Mouse (Mus musculus): ENCODE measurements around the gene Cttnbp2nl. TPM values are rescaled to one million over a fixed set of nuclear protein-coding genes. Genes with fewer than 3 reads are reported as not detected.

Cttnbp2nl gene
- total and polyA plus RNA-seq, 3 experiments = 0.08 to 0.49 TPM; not detected in 1

GRCm38 (mm10) chr3:105075796-105076195 lies 22.9 kb upstream of the Cttnbp2nl start:
- H3K4me3 ChIP-seq (ENCODE audit: control insufficient read depth in 1 of 2, insufficient read depth in 1 of 2, low read depth in 2 of 2, low read length in 2 of 2) = no peak overlapping the region
- peaks cover 3 to 4% of the 10 kb centered on the region in 2 experiments; a peak in 3 of 4 replicates for H3K27me3 ChIP-seq (ENCODE audit: control insufficient read depth in 1 of 2, insufficient read depth in 2 of 2, low read length in 2 of 2)
- DNase-seq (ENCODE audit: low read depth, low spot score) = no peak
- H3K9ac ChIP-seq (ENCODE audit: control insufficient read depth, low read depth, low read length, poor library complexity, severe bottlenecking) = no peak overlapping the region
- H3K79me2 ChIP-seq (ENCODE audit: control insufficient read depth, insufficient read depth, low read length, poor library complexity) = no peaks in the 10 kb centered on the region
- H3K9me3 ChIP-seq (replicated peaks; ENCODE audit: insufficient read depth, low read length) = no peaks in the 10 kb centered on the region
- TF ChIP-seq CHD2 (IDR thresholded peaks at IDR 0.05; ENCODE audit: low read length) (no peak), MAFK (IDR thresholded peaks at IDR 0.05; ENCODE audit: borderline replicate concordance, low read depth, low read length) (no peak), ZNF384 (IDR thresholded peaks at IDR 0.05; ENCODE audit: low read depth, low read length) (no peak), BHLHE40 (IDR thresholded peaks at IDR 0.05; ENCODE audit: borderline replicate concordance, low read depth, low read length) (no peak), CHD1 (IDR thresholded peaks at IDR 0.05; ENCODE audit: low read depth, low read length) (no peak), MYB (IDR thresholded peaks at IDR 0.05; ENCODE audit: low read depth, low read length) (no peak), MAZ (IDR thresholded peaks at IDR 0.05; ENCODE audit: low read depth, low read length) (no peak), TCF12 (IDR thresholded peaks at IDR 0.05; ENCODE audit: low read depth, low read length) (no peak), HCFC1 (IDR thresholded peaks at IDR 0.05; ENCODE audit: low read depth, low read length) (no peak), UBTF (IDR thresholded peaks at IDR 0.05; ENCODE audit: borderline replicate concordance, insufficient read depth, low read depth, low read length) (no peak)
- H3K4me1 ChIP-seq (ENCODE audit: control insufficient read depth in 1 of 2, insufficient read depth in 2 of 2, low read length in 2 of 2) = no peaks in the 10 kb centered on the region
- H3K27ac ChIP-seq (ENCODE audit: control insufficient read depth, low read depth, low read length) = no peak overlapping the region
- no peaks in the 10 kb centered on the region for H3K36me3 ChIP-seq (ENCODE audit: control insufficient read depth in 1 of 2, insufficient read depth in 2 of 2, low read length in 2 of 2)

GRCm38 (mm10) chr3:105072536-105072935 lies 19.6 kb upstream of the Cttnbp2nl start:
- peaks cover 3 to 4% of the 10 kb centered on the region in 2 experiments; a peak in 3 of 4 replicates for H3K27me3 ChIP-seq (ENCODE audit: control insufficient read depth in 1 of 2, insufficient read depth in 2 of 2, low read length in 2 of 2)
- DNase-seq (ENCODE audit: low read depth, low spot score) = no peak
- H3K9me3 ChIP-seq (replicated peaks; ENCODE audit: insufficient read depth, low read length) = no peaks in the 10 kb centered on the region
- no peak overlapping the region for H3K27ac ChIP-seq (ENCODE audit: control insufficient read depth, low read depth, low read length)
- no peak overlapping the region for H3K9ac ChIP-seq (ENCODE audit: control insufficient read depth, low read depth, low read length, poor library complexity, severe bottlenecking)
- no peaks in the 10 kb centered on the region for H3K79me2 ChIP-seq (ENCODE audit: control insufficient read depth, insufficient read depth, low read length, poor library complexity)
- H3K4me3 ChIP-seq (ENCODE audit: control insufficient read depth in 1 of 2, insufficient read depth in 1 of 2, low read depth in 2 of 2, low read length in 2 of 2) = no peak overlapping the region
- TF ChIP-seq NRF1 (IDR thresholded peaks at IDR 0.05; ENCODE audit: insufficient read depth, low read depth, low read length, poor library complexity, severe bottlenecking) (no peak), RCOR1 (IDR thresholded peaks at IDR 0.05; ENCODE audit: low read depth, low read length) (no peak), POLR2A (IDR thresholded peaks at IDR 0.05; ENCODE audit: control insufficient read depth in 1 of 2, insufficient read depth in 1 of 2, low read depth in 1 of 2, low read length in 2 of 2, poor library complexity in 1 of 2) (no peak), MAFK (IDR thresholded peaks at IDR 0.05; ENCODE audit: borderline replicate concordance, low read depth, low read length) (no peak), MAZ (IDR thresholded peaks at IDR 0.05; ENCODE audit: low read depth, low read length) (no peak)
- no peaks in the 10 kb centered on the region for H3K36me3 ChIP-seq (ENCODE audit: control insufficient read depth in 1 of 2, insufficient read depth in 2 of 2, low read length in 2 of 2)
- no peaks in the 10 kb centered on the region for H3K4me1 ChIP-seq (ENCODE audit: control insufficient read depth in 1 of 2, insufficient read depth in 2 of 2, low read length in 2 of 2)

GRCm38 (mm10) chr3:105071251-105071650 lies 18.3 kb upstream of the Cttnbp2nl start:
- Histone ChIP-seq H3K9ac (ENCODE audit: control insufficient read depth, low read depth, low read length, poor library complexity, severe bottlenecking) (no peak overlapping the region), H3K4me1 (ENCODE audit: control insufficient read depth in 1 of 2, insufficient read depth in 2 of 2, low read length in 2 of 2) (no peaks in the 10 kb centered on the region), H3K27me3 (ENCODE audit: control insufficient read depth in 1 of 2, insufficient read depth in 2 of 2, low read length in 2 of 2) (peaks cover 3 to 4% of the 10 kb centered on the region in 2 experiments; a peak in 3 of 4 replicates), H3K36me3 (ENCODE audit: control insufficient read depth in 1 of 2, insufficient read depth in 2 of 2, low read length in 2 of 2) (no peaks in the 10 kb centered on the region), H3K27ac (ENCODE audit: control insufficient read depth, low read depth, low read length) (no peak overlapping the region), H3K79me2 (ENCODE audit: control insufficient read depth, insufficient read depth, low read length, poor library complexity) (no peaks in the 10 kb centered on the region), H3K4me3 (ENCODE audit: control insufficient read depth in 1 of 2, insufficient read depth in 1 of 2, low read depth in 2 of 2, low read length in 2 of 2) (no peak overlapping the region), H3K9me3 (replicated peaks; ENCODE audit: insufficient read depth, low read length) (no peaks in the 10 kb centered on the region)
- no peak for DNase-seq (ENCODE audit: low read depth, low spot score)
- TF ChIP-seq ZC3H11A (IDR thresholded peaks at IDR 0.05; ENCODE audit: low read depth, low read length) = no peak
- TF ChIP-seq HCFC1 (IDR thresholded peaks at IDR 0.05; ENCODE audit: low read depth, low read length) = no peak
- TF ChIP-seq JUND (IDR thresholded peaks at IDR 0.05; ENCODE audit: low read depth, low read length) = no peak
- no peak for TF ChIP-seq NRF1 (IDR thresholded peaks at IDR 0.05; ENCODE audit: insufficient read depth, low read depth, low read length, poor library complexity, severe bottlenecking)
- no peak for TF ChIP-seq GATA1 (IDR thresholded peaks at IDR 0.05; ENCODE audit: low read depth, low read length)
- no peak for TF ChIP-seq TCF12 (IDR thresholded peaks at IDR 0.05; ENCODE audit: low read depth, low read length)
- no peak for TF ChIP-seq ZMIZ1 (IDR thresholded peaks at IDR 0.05; ENCODE audit: low read depth, low read length)
- TF ChIP-seq USF1 (IDR thresholded peaks at IDR 0.05; ENCODE audit: low read depth, low read length) = no peak
- TF ChIP-seq ELF1 (IDR thresholded peaks at IDR 0.05; ENCODE audit: low read depth, low read length) = no peak
- no peak for TF ChIP-seq KAT2A (conservative IDR thresholded peaks at IDR 0.05; ENCODE audit: low read depth, low read length)
- no peak for TF ChIP-seq MEF2A (IDR thresholded peaks at IDR 0.05; ENCODE audit: extremely low read depth, insufficient replicate concordance, low read depth, low read length, poor library complexity, severe bottlenecking)
- no peak for TF ChIP-seq MAFK (IDR thresholded peaks at IDR 0.05; ENCODE audit: borderline replicate concordance, low read depth, low read length)
- TF ChIP-seq ZKSCAN1 (IDR thresholded peaks at IDR 0.05; ENCODE audit: low read depth, low read length) = no peak
- no peak for TF ChIP-seq RAD21 (IDR thresholded peaks at IDR 0.05; ENCODE audit: low read depth, low read length)
- TF ChIP-seq USF2 (IDR thresholded peaks at IDR 0.05; ENCODE audit: borderline replicate concordance in 1 of 2, insufficient read depth in 1 of 2, low read depth in 1 of 2, low read length in 2 of 2) = no peak
